30 mouse cellular contexts compared by ENCODE assay signal in the genomic region with DNA sequence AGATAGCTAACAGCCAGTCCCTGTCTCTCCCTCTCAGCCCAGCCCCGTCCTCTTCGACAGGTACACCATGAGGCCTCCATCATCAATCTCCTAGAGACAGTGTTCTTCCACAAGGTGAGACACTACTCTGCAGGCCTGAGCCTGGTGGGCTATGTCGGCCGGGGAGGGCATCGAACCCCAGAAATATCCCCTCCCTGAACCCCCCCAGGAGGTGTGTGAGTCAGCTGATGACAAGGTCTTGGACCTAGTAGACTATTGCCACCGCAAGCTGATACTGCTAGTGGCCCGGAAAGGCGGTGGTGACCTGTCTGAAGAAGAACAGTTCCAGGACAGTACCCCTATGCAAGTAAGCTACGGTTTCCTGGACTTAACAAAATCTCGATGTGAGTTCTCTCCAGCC. TPM values are rescaled to one million over a fixed set of nuclear protein-coding genes. Genes with fewer than 3 reads are reported as not detected.
"Had no signal": no experiment of that assay in that cellular context is flagged by ENCODE, and none has a peak within 500 bp of the region (broad histone marks: within the 10 kb centered on the region; RNA-seq: fewer than 3 reads in every experiment).

No protein-coding gene starts in this region.

- H3K27me3 ChIP-seq: embryonic facial prominence, embryonic 15.5 days had no signal

- ATAC-seq: forebrain, embryonic 13.5 days; forebrain, embryonic 15.5 days; forebrain, embryonic 16.5 days; forebrain, postnatal 0 days had no signal

- H3K9me3 ChIP-seq: embryonic facial prominence, embryonic 10.5 days; embryonic facial prominence, embryonic 12.5 days; embryonic facial prominence, embryonic 13.5 days; embryonic facial prominence, embryonic 15.5 days; forebrain, embryonic 12.5 days; forebrain, embryonic 13.5 days; forebrain, embryonic 15.5 days; heart, embryonic 10.5 days had no signal

- H3K9ac ChIP-seq: embryonic facial prominence, embryonic 12.5 days; embryonic facial prominence, embryonic 13.5 days; embryonic facial prominence, embryonic 15.5 days; forebrain, embryonic 12.5 days; forebrain, embryonic 13.5 days; forebrain, embryonic 15.5 days; forebrain, postnatal 0 days had no signal

- DNase-seq: cerebellum, adult 2 months; cerebellum, adult 8-10 months; cerebellum, adult 9-11 months; cerebellum, postnatal 10 days; cerebellum, postnatal 14 days; cerebellum, postnatal 25 days; cerebellum, postnatal 36 days; embryo, embryonic 11 days; forebrain, postnatal 0 days; gastrocnemius, adult 2 months; gastrocnemius, postnatal 10 days; gastrocnemius, postnatal 14 days; gastrocnemius, postnatal 25 days; gastrocnemius, postnatal 36 days; heart, adult 18-20 months had no signal

- H3K4me2 ChIP-seq: embryonic facial prominence, embryonic 12.5 days; embryonic facial prominence, embryonic 13.5 days; embryonic facial prominence, embryonic 15.5 days; forebrain, embryonic 12.5 days; forebrain, embryonic 13.5 days; forebrain, embryonic 15.5 days; heart, embryonic 11.5 days had no signal

- H3K4me3 ChIP-seq: embryonic facial prominence, embryonic 12.5 days; embryonic facial prominence, embryonic 13.5 days; embryonic facial prominence, embryonic 15.5 days; erythroblast, embryonic 14.5 days; forebrain, embryonic 12.5 days; forebrain, embryonic 13.5 days; forebrain, embryonic 15.5 days; gastrocnemius, adult 2 months; heart, adult 2 months; heart, embryonic 10.5 days had no signal

- H3K27ac ChIP-seq: embryonic facial prominence, embryonic 12.5 days; embryonic facial prominence, embryonic 13.5 days; embryonic facial prominence, embryonic 15.5 days; forebrain, embryonic 12.5 days; forebrain, embryonic 13.5 days; forebrain, embryonic 15.5 days; gastrocnemius, adult 2 months; heart, adult 2 months; heart, embryonic 10.5 days had no signal

RNA-seq across cellular contexts. Expression of a gene that starts 1.7 kb away (rescaled TPM):
- total RNA-seq: common myeloid progenitor, adult 5-6 weeks; gastrocnemius, postnatal 14 days; gastrocnemius, postnatal 25 days; gastrocnemius, postnatal 36 days; gastrocnemius, postnatal 4 days; granulocyte monocyte progenitor cell, adult 5-6 weeks; heart, adult 2 months had no signal
- polyA plus RNA-seq: erythroblast, embryonic 14.5 days; heart, embryonic 10.5 days; heart, embryonic 11.5 days had no signal
